Mouse (Mus musculus) gastrocnemius, adult 8-10 months (tissue): ENCODE data around the gene Igsf10. TPM values are rescaled to one million over a fixed set of nuclear protein-coding genes. Genes with fewer than 3 reads are reported as not detected.
"Not testable (repeated sequence)": the region's sequence is repeated elsewhere in the genome, so short reads cannot be mapped to it uniquely, and the experiment has no call there.

ENCODE experiments used
- DNase-seq, 2 experiments: peaks; one replicate each; pipeline ENCODE4 v3.0.0; 2022; ENCODE audit warnings: low spot score in 2 of 2
- total RNA-seq, 4 experiments: library from RNA; stranded (reverse); gene quantifications; 2 replicates each; pipeline ENCODE4 v1.2.4; 2022

Gene Igsf10
- total RNA-seq = 1 to 10 TPM in 2 of 4 experiments, under 1 TPM in 2; 0.70 to 2.3 (median 0.98) TPM

GRCm38 (mm10) chr3:59344065-59344905 lies at the start of gene Igsf10:
TSS of gene Igsf10 (minus strand) at chr3:59344394.
- DNase-seq = peak in 1 of 2 experiments; percentile 8

- no peak for DNase-seq
These were observed 41.4 kb upstream of the Igsf10 start for GRCm38 (mm10) chr3:59385553-59385952.

- DNase-seq = no peak
These were observed 40.8 kb upstream of the Igsf10 start for GRCm38 (mm10) chr3:59385000-59385399.

GRCm38 (mm10) chr3:59384321-59384720 lies 40.1 kb upstream of the Igsf10 start:
- no peak for DNase-seq

DNA sequence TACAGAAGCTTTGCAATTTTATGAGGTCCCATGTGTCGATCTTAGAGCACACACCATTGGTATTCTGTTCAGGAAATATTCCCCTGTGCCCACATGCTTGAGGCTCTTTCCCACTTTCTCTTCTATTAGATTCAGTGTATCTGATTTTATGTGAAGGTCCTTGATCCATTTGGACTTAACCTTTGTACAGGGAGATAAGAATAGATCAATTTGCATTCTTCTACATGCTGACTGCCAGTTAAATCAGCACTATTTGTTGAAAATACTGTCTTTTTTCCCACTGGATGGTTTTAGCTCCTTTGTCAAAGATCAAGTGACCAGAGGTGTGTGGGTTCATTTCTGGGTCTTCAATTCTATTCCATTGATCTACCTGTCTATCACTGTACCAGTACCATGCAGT lies 34.6 kb upstream of the Igsf10 start:
- DNase-seq = not testable (repeated sequence)

DNA sequence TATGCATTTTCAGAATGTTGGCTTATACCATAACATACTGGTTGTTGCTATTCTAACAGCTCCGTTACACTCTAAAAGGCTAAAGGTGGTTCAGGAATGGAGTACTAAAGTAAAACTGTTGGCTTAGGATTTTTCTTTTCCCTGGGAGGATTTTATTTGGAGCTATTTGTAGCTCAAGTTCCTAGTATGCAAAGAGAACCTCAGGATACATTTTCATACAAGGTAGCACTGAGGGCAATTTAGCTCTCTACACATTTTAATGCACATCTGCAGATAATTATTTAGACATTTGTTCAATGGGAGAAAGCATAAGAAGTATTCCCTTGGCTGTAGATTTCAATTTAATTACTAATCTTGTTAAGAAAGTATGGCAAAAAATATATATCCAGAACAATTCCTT lies 17.7 kb upstream of the Igsf10 start:
- no peak for DNase-seq

- DNase-seq = no peak
These were observed 15.9 kb upstream of the Igsf10 start for GRCm38 (mm10) chr3:59360102-59360501.

DNA sequence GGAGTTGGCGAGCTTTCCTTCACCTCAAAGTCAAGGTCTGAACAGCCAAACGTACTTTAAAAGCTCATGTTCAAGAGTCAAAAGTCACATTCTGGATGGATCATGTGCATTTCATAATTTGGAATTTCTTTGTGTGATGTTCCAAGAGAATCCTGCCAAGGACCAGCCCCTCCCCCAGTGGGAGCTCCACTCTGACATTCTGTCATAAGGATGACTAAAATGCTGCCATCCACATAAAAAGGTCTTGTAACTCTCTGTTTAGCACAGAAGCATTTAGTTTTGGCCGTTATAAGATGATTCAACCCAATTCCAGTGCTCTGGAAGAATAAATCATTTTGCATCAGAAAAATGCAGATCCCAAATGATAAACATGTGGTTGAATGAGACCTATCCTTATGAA lies 10.0 kb upstream of the Igsf10 start:
- DNase-seq = no peak

DNA sequence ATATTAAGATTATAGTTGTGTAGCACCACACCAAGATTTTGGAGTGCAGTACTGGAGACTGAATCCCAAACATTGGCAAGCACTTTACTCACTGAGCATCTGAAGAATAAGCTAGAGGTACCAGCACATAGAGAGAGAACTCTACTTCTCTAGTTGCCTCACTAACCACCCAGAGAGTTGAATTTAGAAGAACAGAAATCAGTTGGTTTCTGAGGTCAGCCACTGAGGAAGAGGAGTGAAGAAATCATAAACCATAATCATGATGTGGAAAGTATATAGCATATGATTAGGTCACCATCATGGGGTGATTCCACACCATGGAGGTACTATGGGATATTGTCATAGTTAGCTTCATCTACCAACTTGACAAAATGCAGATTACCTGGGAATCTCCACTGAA lies 7.6 kb upstream of the Igsf10 start:
- DNase-seq = no peak

DNA sequence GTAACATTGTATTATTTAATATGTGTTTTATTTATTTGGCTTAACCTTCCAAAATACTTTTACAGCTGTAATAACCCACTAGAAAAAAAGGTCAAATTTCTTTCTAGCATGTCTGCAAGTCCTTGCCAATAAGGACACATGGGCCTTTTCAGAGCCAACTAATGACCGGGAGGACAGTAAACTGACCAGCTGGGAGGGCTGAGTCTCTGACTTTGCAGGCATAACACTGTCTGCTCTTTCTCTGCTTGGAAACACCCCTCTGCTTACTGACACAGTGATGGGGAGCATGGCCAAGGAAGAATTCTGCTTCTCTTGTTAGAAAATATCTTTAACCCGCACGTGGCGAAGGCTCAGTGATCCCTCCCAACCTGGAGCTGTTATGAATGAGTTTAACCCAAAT lies 1.2 kb downstream of the Igsf10 start:
- DNase-seq = peak; percentile 29 to 45

- DNase-seq = no peak
These were observed 2.4 kb downstream of the Igsf10 start for GRCm38 (mm10) chr3:59341647-59342427.

GRCm38 (mm10) chr3:59328526-59328925 lies 15.7 kb downstream of the Igsf10 start:
- no peak for DNase-seq

GRCm38 (mm10) chr3:59321278-59321876 lies 22.8 kb downstream of the Igsf10 start:
- peak in 1 of 2 experiments; percentile 13 for DNase-seq

GRCm38 (mm10) chr3:59316077-59316476 lies 28.1 kb downstream of the Igsf10 start:
- DNase-seq = no peak

- DNase-seq = no peak
These were observed 31.6 kb downstream of the Igsf10 start for GRCm38 (mm10) chr3:59312610-59313009.

DNA sequence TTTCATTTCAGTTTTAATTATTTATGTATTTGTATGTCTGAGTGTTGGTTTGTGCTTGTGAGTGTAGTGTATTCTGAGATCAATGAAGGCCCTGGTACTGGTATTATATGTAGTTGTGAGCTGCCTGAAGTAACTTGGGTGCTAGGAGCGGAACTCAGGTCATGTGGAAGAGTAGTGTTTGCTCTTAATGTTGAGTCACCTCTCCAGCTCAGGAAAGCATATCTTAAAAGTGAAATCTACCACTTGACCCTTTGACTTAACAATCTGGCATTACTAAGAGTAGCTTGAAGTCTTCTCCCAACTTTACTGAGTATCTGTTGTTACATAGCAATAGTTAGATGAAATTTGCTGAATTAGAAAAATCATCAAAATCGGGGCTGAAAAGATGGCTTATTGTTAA lies 38.7 kb downstream of the Igsf10 start:
- DNase-seq = no peak

- no peak for DNase-seq
These were observed 39.2 kb downstream of the Igsf10 start for GRCm38 (mm10) chr3:59304944-59305343.

DNA sequence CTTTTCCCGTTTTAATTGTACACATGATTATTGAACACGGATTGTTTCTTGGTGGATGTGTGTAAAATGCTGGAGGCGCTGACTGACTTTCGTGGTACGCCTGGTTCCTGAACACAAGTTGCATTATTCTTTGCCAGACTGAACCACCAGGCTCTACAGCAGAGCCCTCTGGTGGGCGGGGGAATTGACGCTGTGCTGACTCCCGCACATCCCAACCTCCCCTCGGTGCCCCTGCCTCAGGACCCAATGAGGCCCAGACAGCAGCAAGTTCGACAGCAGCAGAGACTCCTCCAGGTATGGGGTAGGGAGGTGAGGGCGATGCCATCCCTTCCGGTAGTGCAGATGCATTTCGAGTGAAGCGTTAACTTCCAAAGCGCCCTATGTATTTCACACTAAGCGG lies 46.5 kb downstream of the Igsf10 start:
- DNase-seq = no peak

DNA sequence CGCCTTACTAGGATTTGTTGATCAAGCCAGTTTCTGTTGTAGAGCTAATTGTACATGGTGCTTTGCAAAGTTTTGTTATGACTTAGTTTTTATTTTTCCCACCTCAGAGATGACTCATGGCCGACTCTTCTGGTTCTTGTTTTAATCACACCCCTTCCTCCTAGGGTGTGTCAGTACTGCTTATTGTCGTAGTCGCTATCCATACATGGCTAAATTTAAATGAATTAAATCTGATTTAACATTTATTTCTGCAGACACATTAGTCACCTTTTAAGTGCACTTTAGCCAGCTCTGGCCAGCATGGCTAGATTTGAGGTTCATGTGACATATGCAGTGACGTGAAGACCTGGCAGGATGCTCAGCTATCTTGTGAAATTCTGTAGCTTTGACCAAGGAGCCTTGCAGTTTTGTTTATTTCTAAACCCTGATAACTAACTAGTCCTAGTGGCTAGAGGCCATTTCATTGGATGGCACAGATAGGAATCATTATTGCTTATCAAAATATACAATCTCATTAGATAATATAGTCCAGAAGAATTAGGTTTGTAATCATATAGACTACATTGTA lies 47.5 kb downstream of the Igsf10 start:
- no peak for DNase-seq

DNA sequence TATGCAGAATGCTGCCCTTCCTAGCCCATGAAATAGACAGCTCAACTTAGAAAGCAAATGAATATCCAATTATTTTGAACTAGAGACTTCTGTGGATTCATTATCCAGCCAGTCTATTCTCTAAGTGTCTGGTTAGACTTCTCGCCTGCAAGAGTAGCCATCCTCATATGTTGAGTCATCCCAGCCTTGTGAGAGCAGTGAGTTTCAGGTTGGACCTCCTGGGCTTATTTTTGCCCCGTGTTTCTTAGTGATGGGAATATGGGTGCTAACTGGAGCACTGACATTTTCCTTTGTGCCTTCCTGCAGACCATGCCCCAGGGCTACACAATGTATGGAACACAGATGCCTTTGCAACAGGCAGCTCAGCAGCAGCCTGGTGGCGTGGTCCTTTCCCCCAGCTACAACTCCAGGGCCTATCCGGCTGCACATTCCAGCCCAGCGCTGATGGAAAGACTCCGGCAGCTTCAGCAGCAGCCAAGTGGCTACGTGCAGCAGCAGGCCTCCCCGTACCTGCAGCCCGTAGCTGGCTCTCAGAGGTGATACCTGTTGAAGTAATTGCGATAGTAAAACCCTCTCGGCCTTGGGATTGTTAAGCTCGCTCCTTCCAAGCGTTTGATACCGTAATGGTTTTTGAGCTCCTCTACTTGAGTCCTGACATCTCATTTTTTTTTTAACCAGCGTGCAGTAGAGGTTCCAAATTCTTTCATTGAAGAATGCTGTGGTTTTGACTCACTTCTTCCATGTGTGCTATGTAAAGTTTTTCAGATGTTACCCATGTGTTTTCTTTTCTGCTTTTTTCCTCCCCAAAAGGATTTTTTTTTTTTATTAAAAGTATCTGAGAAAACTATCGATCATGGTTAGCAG lies 48.3 kb downstream of the Igsf10 start:
- no peak for DNase-seq
